Mouse (Mus musculus) MN1 (cell line): Measurements from ENCODE around the gene Mef2a.

ENCODE experiments used
- DNase-seq: peaks from one replicate; pipeline ENCODE4 v3.0.0-alpha.2; 2016; ENCODE audit warnings: low spot score

Gene Mef2a

DNA sequence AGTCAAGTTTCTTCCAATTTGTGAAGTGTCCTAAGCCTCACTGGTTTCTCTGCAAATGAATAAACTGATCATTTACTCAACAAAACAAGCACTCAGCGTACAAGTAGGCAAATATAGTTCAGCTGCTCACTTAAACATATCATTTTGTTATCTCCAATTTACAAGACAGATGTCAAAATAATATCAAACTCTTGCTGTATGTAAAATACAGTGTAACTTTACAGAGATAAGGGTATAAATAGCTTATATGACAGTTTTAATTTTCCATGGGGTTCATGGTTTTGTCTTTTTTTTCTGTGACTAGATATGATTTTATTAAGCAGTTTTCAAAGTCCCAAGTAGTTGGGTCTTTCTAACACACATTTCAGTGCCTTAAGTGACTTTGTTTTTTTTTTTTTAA is 127.4 kb downstream of the Mef2a start:
- no peak for DNase-seq

DNA sequence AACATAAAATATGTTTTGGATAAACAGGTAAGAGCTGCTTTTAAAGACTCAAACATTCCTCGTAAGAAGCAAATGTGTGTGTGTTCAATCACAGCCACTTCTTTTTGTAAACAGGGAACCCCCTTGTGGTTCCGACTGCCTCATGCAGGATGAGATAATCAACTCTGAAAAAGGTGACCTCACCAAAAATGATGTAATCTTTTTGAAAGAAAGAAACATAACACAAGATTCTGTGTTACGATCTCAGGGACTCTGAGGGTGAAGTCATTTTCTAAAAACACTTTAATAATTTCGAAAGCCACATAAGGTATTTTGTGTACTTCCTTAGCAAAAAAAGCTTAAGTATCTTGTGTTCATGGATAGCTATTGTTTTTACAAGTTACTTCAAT is 128.8 kb downstream of the Mef2a start:
- peak; percentile 83 for DNase-seq

DNA sequence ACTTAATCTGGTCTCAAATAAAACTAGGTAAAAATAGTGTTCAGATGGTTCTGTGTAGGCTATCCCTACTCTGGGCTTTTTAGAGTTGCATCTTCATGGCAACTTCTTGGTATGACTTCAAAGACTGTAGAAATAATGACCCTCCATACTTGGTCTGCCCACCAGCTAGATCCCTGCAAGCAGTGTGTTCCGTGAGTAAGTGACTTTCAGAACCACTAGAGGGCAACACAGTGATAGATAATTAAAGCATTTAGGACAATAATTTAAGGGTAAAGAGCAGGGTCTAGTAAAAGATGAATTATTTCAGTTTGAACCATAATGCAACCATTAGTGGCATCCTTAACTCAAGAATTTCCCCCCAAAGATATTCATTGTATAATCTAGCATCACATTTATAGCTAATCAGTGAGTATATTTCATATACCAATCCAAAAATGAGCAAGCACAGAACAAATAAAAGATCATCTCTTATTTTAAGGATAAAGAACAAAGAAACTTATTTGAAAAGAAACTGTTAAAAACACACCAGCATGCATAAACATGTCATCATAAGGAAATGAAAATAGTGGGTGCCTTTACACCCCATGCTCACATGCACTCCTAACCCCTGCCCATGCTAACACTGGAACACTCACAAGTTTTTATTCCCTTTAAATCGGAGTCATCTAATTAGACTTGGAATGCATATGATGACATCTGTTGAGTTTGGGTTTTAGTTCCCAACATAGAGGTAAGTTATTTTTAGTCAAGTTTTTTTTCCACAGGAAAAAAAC is 129.4 kb downstream of the Mef2a start:
- DNase-seq, result peak; percentile 47

DNA sequence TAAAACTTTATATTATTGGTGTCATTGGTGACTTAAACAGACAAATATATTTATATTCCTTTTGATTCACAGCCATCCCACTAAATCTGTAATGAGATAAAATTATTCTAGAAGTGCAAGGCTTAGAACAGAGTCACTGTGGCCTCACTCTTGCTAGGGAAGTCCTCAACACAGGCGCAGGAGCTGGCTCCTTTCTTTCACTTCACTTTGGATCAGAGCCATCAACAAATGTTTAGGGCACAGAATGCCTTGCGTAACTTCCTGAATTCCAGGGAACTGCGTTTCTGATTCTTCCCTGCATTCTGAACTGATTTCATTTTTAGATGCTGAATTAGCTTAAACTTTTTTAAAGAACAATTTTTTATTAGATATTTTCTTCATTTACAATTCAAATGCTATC is 130.7 kb downstream of the Mef2a start:
- no peak for DNase-seq

DNA sequence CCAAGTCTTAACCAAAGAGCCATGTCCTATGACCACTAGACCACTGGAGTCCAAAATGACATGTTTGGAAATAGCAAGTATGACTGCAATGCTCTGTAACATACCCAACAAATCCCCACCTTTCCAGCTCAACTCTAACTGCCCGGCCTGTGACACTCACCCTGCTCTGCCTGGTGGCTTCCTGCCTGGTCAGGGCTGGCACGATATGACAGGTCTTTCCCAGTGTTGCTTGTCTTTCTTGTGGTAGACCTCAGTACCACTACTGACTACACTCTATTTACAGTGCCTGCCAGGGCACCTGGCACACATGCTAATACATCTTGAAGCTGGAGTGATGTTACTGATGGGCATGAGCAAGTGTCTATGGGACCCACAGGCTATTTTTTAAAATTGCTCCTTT is 134.9 kb downstream of the Mef2a start:
- no peak for DNase-seq

DNA sequence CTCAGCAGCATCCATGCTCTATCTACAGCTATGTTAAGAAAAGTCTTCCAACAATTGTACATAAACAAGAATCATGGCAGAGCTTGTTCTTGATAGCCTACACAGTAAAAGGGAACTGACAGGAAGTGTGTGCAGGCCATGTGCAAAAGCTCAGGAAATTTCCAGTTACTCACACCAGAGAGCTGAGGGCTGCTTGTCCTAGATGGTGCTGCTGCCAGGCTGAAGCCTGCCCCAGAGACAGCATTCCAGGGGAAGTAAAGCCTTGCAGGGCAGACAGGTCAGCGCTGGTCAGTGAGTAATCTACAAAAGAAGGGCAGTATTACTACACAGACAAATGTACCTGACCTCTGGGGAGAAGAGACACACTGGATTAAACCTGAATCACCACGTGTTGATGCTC is 136.3 kb downstream of the Mef2a start:
- no peak for DNase-seq

DNA sequence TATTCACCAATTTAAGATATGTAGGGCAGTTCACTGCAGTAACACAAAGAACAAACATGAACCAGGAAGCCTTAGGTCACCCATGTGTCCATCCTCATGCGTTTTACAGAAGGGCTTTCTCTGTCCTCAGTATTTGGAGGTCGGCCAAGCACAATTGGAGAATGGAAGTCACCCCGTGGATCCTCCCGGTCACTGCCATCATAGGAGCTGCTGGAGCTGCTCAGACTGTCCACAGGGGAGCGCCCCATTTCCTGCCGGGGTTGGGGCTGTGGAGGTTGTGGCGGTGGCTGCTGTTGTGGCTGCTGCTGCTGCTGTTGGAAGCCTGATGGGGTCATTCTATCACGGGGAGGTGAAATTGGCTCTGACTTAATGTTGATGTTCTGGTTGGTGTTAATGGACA is 137.9 kb downstream of the Mef2a start:
- peak; percentile 34 for DNase-seq

DNA sequence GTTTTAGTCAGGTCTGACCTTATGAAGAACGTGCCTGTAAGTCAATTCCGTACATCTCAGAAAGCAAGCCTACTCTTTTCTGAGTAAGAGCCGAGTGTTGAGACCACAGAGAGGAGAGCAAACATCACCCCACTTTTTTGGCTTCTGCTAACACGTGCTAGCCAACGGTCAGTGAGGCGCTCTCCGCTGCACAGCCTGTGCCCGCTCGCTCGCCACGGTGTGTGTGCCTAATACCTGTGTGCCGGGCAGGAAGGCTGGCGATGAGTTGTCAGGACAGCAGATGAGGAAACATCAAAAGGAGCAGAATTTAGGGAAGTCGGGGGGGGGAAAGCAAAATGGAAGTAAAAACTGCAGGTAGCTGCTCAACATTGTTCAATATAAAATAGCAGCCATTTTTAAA is 140.2 kb downstream of the Mef2a start:
- no peak for DNase-seq

DNA sequence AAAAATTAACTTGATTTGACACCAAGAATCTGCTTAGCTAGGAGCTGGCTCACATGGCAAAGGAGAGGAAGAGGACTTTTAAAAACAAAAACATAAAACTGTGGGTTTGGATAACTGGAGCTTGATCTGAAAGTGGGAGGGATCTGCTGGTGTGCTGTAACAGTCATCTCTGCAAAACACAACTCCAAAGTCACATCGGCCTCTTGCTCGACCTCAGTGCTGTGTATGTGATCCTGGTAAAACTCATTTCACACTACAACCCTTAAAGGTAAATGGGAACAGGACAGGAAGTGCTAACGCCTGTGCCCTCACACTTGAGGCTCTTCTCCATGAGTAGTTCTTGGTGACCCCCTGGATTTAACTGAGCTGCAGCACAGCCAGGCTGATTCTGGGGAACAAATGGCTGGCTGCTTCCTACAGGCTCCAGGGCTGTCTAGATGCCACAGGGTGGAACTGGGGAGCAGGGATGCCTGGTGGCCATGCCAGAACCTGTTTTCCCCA is 142.0 kb downstream of the Mef2a start:
- DNase-seq, result no peak

DNA sequence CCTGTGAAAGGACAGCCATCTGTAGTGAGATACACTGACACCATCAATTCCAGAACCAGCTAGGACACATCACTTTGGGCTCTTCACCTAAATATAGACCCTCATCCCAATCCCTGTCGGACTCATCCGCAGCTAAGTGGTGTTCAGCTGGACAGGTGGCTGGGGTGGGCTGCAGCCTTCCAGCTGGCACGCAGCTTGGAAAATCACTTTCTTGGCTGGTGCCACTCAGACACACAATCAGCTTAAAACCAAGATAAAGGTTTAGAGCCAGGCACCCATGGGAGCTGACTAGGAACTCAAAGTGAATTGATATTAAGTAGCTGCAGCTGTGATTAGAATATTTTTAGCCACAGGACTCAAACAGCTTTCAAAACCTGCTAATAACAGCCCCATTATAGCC is 142.4 kb downstream of the Mef2a start:
- DNase-seq, result no peak

DNA sequence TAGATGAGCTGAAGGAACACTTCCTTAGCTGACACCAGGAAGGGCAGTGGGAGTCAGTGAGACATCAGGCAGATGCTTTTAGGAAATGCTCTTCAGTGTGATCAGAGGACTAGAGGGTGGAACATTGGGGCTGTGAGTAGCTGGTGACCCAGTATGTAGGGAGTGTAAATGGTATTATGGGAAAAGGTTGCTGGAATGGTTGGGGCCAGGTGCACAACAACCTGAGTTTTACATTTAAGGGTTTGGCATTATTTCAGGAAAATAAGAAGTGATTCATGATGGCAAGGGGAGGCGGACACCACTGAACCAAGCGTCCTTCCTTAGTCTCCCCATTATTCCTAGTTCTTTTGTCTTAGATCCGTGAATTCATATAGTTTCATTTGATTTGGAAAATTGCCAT is 143.0 kb downstream of the Mef2a start:
- DNase-seq, result no peak

DNA sequence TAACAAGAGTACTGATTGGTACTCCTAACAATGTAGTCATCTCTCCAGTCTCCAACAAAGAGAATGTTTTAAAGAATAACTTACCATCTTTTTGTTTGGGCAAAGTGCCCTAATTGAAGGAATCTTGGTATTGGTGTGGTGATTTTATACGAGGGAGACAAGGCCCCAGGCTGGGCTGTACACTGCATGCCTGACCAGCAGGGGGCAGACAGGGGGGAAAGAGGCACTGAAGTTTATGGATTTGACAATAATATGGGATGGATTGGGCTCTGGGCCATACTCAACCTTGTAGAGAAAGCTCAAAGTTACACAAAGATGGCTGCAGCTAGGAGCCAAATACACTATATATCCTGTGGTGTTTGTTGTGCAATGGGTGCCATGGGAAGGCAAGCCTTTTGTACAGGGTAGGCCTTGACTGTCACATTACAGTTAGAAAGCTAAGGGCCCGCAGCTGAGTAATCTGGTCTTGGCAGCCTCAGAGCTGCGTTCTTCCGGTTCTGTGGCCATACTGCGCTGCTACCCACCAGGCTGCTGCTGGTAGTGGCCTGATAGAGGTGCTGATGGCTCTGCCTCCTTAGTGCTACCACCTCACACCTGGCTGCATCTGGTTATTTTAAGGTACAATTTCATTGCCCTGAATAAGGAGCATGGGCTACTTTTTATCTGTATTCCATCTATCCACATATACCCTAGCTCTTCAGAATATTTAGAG is 143.6 kb downstream of the Mef2a start:
- peak; percentile 34 for DNase-seq

DNA sequence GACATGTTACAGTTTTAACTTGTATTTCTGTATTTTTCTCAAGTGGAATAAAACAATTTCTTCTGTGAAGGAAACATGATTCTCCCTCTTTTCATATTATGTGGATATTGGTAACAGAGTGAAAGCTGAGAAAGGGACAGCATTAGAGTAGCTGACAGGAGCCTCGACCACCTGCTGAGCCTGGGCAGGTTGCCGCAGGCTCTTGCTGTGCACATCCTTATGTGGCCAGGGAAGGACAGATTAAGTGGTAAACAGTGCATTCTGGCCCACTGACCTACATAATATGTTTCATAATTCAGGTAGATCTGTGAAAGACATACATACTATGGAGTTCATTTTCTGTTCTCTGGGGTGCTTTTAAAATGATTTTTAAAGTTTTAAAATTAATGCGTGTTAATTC is 144.3 kb downstream of the Mef2a start:
- DNase-seq, result no peak

DNA sequence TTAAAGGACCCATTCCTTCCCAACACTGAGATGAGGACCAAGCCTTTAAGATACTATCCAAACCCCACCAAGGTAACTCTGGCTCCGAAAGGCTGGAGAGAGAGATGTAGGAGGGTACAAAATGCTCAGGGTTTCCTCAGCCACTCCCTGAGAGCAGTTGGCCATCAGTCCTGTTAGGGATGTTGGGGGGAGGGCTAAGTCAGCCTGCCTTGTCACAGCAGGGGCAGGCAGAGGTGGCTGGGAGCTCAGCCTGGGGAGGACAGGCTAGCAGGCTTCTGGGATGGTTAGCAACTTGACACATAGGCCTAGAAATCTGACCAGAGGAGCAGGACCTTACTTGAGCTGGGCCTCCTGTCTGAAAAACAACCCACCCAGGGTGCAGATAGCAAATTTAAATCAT is 145.1 kb downstream of the Mef2a start:
- no peak for DNase-seq

DNA sequence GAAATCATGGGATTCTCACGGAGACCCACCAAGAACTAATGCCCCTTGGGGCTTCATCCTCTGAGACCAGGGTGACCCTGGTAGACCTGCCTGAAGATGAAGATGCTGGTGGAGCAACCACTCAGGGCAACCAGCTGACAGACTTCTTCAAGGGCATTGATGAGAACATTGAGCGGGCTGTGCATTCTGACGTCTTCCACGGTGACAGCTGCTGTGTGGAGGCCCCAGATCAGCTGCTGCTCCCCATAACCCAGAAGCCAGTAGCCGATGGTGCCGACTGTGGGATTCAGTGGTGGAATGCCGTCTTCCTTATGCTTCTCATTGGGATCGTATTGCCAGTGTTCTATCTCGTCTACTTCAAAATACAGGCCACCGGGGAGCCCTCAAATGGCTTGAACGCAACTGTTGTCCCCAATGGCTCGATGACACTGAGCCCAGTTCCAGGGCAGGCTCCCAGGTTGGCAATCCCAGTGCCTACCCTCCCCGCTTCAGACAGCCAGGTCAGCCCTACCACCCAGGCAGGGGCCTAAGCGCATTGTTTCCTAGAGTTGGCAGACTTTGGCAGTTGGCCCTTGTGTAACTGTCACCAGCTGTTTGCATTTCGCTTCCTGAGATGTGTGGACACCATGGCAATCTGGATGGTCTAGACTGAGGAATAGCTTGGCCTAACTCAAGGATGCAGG is 146.6 kb downstream of the Mef2a start:
- no peak for DNase-seq

DNA sequence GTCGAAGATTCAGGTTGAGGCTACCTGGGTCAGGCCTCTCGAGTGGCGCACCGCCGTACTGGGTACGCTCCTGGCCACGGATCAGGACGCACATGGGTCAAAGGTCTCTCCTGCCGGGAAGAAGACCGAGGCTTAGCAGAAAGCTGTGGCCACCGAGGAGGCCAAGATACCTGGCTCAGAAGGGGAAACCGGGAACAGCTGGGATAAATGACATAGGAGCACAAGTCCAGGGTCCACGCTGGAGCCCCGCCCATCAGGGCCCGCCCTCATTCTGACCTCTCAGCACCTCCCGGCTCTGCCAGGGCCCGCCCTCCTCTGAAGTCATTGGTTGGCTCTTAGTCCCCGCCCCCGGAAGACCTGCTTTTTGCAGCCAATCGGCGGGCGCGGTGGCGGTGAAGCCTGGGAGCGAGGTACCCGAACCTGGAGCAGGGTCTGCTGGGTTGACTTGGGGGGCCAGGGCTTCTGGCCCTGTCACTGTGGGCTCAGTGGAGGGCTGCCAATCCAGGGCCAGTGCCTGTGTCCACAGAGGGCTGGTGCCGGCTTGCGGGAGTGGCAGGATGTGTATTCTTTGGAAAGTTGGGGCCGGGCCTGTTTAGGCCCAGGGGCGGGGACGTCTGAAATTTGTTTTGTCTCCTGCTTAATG is 150.3 kb downstream of the Mef2a start, which contains the start of gene Lysmd4:
TSS of gene Lysmd4 (plus strand) at position 325 of the 643 bp plus-strand sequence.
- DNase-seq, result peak; percentile 91

DNA sequence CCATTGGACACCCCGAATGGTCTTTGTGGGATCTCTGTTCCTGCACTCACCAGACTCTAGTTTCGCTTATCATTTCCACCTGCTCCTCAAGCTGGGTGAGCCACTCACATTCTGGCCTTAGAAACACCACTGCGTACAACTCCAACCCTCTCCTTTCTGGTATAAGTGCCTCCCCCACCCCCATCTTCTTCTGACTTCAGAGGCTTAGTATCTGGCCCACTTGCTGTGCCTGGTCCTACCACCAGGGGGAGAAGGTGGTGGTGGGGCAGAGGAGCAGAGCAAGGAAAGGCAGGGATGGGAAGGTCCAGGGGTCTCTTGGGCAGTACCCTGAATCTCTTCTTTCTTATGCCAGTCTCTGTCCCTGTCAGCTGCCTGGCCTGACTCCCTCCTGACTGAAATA is 155.6 kb downstream of the Mef2a start:
- DNase-seq, result peak; percentile 53

DNA sequence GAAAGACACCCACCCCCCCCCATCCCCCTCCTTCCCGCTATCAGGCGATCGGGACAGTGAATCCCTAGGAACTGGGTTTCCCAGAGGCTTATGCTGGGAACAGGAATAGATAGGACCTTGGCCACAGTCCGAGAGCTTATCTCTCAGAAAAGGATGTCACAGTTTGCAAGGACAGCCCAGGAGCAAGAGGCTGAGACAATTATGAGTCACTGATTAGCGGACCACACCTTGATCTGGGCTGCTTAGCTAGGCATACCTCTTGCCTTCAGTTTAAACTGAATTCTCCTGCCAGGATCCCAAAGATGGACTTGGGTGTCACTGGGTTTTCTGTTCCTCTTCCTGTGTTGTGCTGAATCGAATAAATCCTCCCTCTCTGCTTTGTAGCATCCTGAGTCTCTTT is 156.3 kb downstream of the Mef2a start:
- DNase-seq, result no peak

DNA sequence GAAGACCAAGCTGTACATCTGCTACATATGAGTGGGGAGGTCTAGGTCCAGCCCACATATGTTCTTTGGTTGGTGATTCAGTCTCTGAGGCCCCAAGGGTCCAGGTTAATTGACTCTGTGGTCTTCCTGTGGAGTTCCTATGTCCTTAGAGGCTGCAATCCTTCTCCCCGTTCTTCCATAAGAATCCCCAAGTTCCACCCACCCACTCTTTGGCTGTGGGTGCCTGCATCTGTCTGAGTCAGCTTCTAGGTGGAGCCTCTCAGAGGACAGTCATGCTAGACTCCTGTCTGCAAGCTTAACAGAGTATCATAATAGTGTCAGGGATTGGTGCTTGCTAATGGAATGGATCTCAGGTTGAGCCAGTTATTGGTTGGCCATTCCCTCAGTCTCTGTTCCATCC is 159.1 kb downstream of the Mef2a start:
- DNase-seq, result no peak

DNA sequence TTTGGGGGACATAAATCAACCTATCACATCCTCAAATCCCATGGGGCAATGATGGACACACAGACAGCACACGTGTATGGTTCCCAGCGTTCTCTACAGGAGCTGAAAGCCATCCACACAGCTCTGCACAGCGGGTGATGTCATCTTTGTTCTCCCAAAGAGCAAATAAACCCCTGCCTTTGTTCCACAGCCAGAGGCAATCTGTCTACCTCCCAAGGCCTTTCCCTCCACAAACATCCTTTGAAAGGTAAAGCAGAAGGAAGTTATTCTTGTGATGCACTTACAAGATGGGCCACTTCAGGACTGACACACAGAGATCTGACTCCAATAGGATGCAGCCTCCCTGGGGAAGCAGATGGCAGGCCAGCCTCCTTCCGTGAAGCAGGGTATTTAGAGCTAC is 160.7 kb downstream of the Mef2a start:
- no peak for DNase-seq

DNA sequence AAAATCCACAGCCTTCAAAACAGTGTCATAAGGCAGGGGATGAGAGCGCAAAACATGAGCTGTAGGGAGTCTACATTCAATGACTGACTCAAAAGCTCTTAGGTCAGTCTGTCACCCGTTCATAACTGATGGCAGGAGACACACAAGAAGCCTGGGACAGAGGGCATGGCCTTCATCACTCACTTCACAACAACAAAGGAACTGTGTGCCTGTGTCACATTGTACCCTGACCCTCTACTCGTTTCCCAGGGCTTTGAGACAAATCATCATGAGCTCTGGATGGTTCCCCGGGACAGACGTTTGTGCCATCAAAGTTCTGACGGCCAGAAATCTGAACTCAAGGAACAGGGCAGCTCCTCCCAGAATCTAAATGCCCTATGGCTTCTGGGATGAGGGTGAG is 161.3 kb downstream of the Mef2a start:
- no peak for DNase-seq

DNA sequence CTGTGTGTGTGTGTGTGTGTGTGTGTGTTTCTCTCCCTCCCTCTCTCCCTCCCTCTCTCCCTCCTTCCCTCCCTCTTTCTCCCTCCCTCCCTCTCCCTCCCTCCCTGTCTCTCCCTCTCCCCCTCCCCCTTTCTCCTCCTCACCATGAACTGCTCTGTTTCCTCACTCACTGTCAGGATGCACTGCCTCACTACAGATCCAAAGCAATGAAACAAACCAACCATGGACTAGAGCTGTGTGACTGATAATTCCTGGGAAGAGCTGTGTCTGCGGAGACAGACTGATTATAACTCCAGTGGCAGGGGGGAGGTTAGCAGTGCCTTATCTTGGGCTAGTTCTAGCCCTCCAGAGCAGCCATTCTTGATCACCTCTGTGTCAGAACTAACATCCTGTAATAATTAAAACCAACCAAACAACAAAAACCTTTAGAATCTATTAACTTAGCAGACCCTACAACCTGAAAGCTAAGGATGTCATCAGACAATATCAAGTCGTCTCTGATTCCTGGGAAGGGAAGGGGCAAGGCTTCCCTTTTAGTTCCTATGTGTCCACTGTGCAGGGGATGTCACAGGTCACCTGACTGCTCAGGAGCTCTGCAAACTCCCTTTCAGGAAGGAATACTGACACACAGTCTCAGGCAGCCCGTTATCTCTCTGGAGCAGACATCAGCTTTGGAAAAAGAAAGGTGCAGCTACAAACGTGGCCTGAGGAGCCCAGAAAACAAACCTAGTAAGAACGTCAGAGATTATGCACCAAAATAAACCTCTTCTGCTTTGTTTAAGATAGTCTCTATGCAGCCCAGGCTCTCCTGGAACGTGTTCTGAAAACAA is 162.4 kb downstream of the Mef2a start:
- DNase-seq, result no peak
